Mouse (Mus musculus) midbrain, embryonic 10.5 days (tissue): ENCODE data around the gene Hist1h4m. TPM values are rescaled to one million over a fixed set of nuclear protein-coding genes. Genes with fewer than 3 reads are reported as not detected.
"Not testable (repeated sequence)": the region's sequence is repeated elsewhere in the genome, so short reads cannot be mapped to it uniquely, and the experiment has no call there.

Source experiments
- DNase-seq: peaks from one replicate; pipeline ENCODE4 v3.0.0-alpha.2; 2017; ENCODE audit warnings: low spot score
- H3K27ac ChIP-seq: fragments of 300-500 bp; sonication (generic); replicated peaks from 2 replicates; pipeline ENCODE4 v1.5.1; 2016; ENCODE audit warnings: mild to moderate bottlenecking
- H3K27me3 ChIP-seq: fragments of 300-500 bp; sonication (generic); 2 replicates; pipeline ENCODE4 v1.6.1; 2016; ENCODE audit warnings: low read depth, mild to moderate bottlenecking; ENCODE audit not compliant: poor library complexity, severe bottlenecking
- H3K36me3 ChIP-seq: fragments of 300-500 bp; sonication (generic); 2 replicates; pipeline ENCODE4 v1.6.1; 2016; ENCODE audit warnings: mild to moderate bottlenecking, moderate library complexity
- H3K4me1 ChIP-seq: fragments of 300-500 bp; sonication (generic); 2 replicates; pipeline ENCODE4 v1.6.1; 2016
- H3K4me3 ChIP-seq: fragments of 300-500 bp; sonication (generic); 2 replicates; pipeline ENCODE4 v1.5.1; 2016; ENCODE audit warnings: mild to moderate bottlenecking, moderate library complexity
- H3K9me3 ChIP-seq: fragments of 300-500 bp; sonication (generic); replicated peaks from 2 replicates; pipeline ENCODE4 v1.6.1; 2016; ENCODE audit warnings: mild to moderate bottlenecking
- WGBS: fragments of 180-500 bp; shearing (Covaris S2); methylation state at CpG from one replicate; pipeline ENCODE4 v1.1.7; 2016; 5-methylcytosine and 5-hydroxymethylcytosine counted together
- polyA plus RNA-seq: library from polyadenylated mRNA; unstranded; fragments of >200 nt; fragmentation: Nextera tagmentation; extraction: Ambion mirVana; gene quantifications from 2 replicates; pipeline ENCODE4 v1.2.1, GENCODE M21; 2016

The Hist1h4m gene
- polyA plus RNA-seq, 1 experiment from 2014 or later: not detected

DNA sequence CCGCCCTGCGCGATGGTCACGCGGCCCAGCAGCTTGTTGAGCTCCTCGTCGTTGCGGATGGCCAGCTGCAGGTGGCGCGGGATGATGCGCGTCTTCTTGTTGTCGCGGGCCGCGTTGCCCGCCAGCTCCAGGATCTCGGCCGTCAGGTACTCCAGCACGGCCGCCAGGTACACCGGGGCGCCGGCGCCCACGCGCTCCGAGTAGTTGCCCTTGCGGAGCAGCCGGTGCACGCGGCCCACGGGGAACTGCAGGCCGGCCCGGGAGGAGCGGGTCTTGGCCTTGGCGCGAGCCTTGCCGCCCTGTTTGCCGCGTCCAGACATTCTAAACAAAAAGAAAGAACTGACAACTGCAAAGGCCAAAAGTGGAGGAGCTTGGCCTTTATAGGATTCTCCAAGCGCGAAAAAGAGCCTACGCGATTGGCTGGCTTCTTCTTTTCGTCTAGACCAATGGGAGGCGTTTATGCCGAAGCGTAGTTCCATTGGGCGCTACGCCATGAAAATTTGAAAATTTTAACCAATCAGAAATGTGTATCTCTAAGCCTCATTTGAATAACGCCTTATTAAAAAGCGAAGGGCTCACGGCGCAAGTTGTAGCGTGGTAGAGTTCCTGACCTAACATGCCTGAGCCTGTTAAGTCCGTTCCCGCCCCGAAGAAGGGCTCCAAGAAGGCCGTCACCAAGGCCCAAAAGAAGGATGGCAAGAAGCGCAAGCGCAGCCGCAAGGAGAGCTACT is 24.5 kb upstream of the Hist1h4m start, which contains the start of the genes Hist1h2an and Hist1h2bp:
Hist1h2an (minus strand) TSS at position 320 of the 731 bp plus-strand sequence.
Hist1h2bp (plus strand) TSS at position 563 of the 731 bp plus-strand sequence.
- Histone ChIP-seq H3K4me1 (peaks cover 63% of the 10 kb centered on the region), H3K27ac (peak within 1 kb of the TSS; percentile 92), H3K4me3 (peak within 1 kb of the TSS; percentile 55)
- H3K9me3 ChIP-seq, H3K27me3 ChIP-seq, H3K36me3 ChIP-seq: not testable (repeated sequence)
- WGBS: 0% methylated on average over 42 of the region's 63 CpGs
- DNase-seq: peak; percentile 88

GRCm38 (mm10) chr13:21787760-21788593 is 23.6 kb upstream of the Hist1h4m start:
- peak overlapping the region; percentile 87 for H3K27ac ChIP-seq
- no peaks in the 10 kb centered on the region for H3K27me3 ChIP-seq
- peak; percentile 20 for DNase-seq
- WGBS: 11% methylated on average over 17 of the region's 21 CpGs
- peak overlapping the region; percentile 55 for H3K4me3 ChIP-seq
- no peaks in the 10 kb centered on the region for H3K36me3 ChIP-seq
- H3K9me3 ChIP-seq: no peaks in the 10 kb centered on the region
- peaks cover 56% of the 10 kb centered on the region for H3K4me1 ChIP-seq

DNA sequence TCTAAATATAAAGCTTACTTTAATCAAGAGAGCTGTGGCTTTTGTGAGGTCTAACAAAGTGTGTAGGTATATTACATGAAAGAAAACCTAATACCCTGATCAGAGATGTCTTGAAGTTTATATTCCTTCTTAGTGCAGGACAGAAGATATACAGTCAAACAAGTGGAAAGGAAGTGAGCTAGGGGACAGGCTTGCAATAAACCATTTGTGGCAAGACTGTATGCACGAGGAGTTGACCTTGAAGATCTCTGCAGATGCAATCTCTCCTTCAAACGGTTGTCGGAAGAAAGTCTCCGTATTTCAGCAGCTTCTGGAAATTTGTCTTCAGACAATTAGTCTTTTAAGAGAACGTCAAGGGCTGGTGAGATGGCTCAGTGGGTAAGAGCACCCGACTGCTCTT is 21.6 kb upstream of the Hist1h4m start:
- peak overlapping the region; percentile 87; the same call in 1 of the 2 replicates for H3K27ac ChIP-seq
- WGBS: 69% methylated on average over 6 of the region's 6 CpGs
- H3K27me3 ChIP-seq: no peaks in the 10 kb centered on the region
- no peak overlapping the region for H3K4me3 ChIP-seq
- H3K4me1 ChIP-seq: peaks cover 46% of the 10 kb centered on the region
- no peak for DNase-seq
- no peaks in the 10 kb centered on the region for H3K36me3 ChIP-seq
- no peaks in the 10 kb centered on the region for H3K9me3 ChIP-seq

- H3K9me3 ChIP-seq: no peaks in the 10 kb centered on the region
- no peaks in the 10 kb centered on the region for H3K36me3 ChIP-seq
- peaks cover 39% of the 10 kb centered on the region for H3K4me1 ChIP-seq
- peak; percentile 50 for DNase-seq
- H3K27me3 ChIP-seq: no peaks in the 10 kb centered on the region
- 7% methylated on average over 18 of the region's 18 CpGs for WGBS
- H3K4me3 ChIP-seq: peak overlapping the region; percentile 38
- H3K27ac ChIP-seq: peak overlapping the region; percentile 85
Measured at GRCm38 (mm10) chr13:21790601-21791283, 20.8 kb upstream of the Hist1h4m start.

GRCm38 (mm10) chr13:21795584-21795983 is 16.0 kb upstream of the Hist1h4m start:
- 89% methylated on average over 7 of the region's 7 CpGs for WGBS
- Histone ChIP-seq H3K27me3 (no peaks in the 10 kb centered on the region), H3K4me1 (peaks cover 9% of the 10 kb centered on the region), H3K4me3 (no peak overlapping the region), H3K36me3 (no peaks in the 10 kb centered on the region), H3K27ac (no peak overlapping the region), H3K9me3 (no peaks in the 10 kb centered on the region)
- no peak for DNase-seq

DNA sequence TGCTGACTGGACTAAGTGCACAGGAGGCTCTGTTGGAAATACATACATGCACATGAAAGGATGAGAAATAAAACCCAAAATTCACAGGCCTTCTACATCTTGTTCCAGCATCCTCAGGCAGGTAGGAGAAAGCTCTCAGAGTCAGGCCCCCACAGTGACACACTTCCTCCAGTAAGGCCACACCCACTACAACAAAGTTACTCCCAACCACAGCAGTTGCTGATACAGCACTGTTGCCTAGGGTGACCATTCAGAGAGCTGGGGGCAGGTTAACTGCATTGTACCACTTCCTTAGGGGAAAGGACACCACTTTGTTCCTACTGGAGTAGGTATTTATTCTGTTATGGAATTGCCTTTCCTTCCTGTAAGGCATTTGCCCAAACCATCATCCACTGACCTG is 14.4 kb upstream of the Hist1h4m start:
- H3K27me3 ChIP-seq, H3K36me3 ChIP-seq, H3K4me1 ChIP-seq, H3K27ac ChIP-seq, DNase-seq, H3K4me3 ChIP-seq, H3K9me3 ChIP-seq: not testable (repeated sequence)

DNA sequence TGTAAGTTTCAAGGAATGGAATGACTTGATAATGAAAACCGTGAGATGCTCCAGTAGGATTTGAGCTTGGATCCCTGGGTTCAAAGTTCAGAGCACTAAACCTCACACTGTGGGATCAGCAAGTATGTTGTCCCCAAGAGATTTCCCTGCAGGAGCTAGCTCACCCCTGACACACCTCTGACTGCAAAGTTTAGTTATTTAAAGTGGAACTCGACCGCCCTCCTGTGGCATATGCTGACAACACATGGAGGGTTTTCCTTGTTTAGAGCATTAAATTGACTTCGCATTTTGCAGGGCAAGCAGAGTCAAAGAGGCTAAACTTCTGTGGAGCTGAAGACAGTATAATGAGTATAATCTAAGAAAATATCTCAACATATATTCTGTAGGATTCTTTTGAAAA is 8.5 kb upstream of the Hist1h4m start:
- H3K36me3 ChIP-seq, H3K27ac ChIP-seq, H3K4me3 ChIP-seq, H3K9me3 ChIP-seq, H3K27me3 ChIP-seq, DNase-seq, H3K4me1 ChIP-seq: not testable (repeated sequence)
- WGBS: no CpG with 5 or more reads among the region's 4 CpGs

DNA sequence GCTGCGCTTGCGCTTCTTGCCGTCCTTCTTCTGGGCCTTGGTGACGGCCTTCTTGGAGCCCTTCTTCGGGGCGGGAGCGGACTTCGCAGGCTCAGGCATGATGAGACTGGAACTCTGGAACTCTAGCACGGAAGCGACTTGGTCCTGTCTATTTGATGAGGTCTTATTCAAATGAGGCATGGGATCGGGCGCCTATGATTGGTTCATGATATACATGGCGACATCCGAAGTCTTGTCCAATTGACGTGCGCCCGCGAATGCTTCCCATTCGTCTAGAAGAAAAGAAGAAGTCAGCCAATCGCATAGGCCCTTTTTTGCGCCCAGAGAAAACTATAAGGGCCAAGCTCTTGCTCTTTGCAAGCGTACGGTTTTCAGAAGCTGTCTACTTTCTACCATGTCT is 1.5 kb upstream of the Hist1h4m start, which contains the start of the genes Hist1h2bq and Hist1h2ao:
Hist1h2bq (minus strand) TSS at position 125 of the 400 bp plus-strand sequence.
Hist1h2ao (plus strand) TSS at position 393 of the 400 bp plus-strand sequence.
- H3K9me3 ChIP-seq, H3K4me3 ChIP-seq, H3K36me3 ChIP-seq, H3K4me1 ChIP-seq, H3K27ac ChIP-seq, DNase-seq, H3K27me3 ChIP-seq: not testable (repeated sequence)
- no CpG with 5 or more reads among the region's 23 CpGs for WGBS

DNA sequence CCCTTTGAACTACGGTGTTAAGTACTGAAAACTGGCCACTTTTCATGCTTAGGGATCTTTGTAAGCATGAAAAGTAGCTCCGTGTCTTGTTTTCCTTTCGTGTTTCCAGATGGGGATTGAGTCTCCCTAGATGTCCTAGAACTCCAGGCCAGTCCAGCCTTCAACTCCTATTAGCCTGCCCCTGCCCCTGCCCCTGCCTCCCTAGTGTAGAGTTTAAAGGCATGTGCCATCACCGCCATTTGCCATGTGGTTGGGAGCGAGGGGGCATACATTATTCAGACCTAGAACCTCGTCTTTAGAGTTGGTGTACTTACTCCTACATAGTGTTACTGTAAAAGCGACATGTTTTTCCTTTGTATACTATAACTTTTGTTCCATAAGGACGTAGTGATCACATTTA is 472 bp upstream of the Hist1h4m start:
- not testable (repeated sequence) for H3K4me3 ChIP-seq, H3K4me1 ChIP-seq, H3K27ac ChIP-seq, H3K27me3 ChIP-seq, H3K9me3 ChIP-seq, DNase-seq, H3K36me3 ChIP-seq
- no CpG with 5 or more reads among the region's 8 CpGs for WGBS

GRCm38 (mm10) chr13:21812092-21812491 is 546 bp downstream of the Hist1h4m start:
- H3K36me3 ChIP-seq, DNase-seq, H3K4me1 ChIP-seq, H3K27me3 ChIP-seq, H3K9me3 ChIP-seq: not testable (repeated sequence)
- Histone ChIP-seq H3K27ac (peak overlapping the region; percentile 71), H3K4me3 (peak overlapping the region; percentile 40)
- WGBS: under 1% methylated on average over 14 of the region's 14 CpGs

DNA sequence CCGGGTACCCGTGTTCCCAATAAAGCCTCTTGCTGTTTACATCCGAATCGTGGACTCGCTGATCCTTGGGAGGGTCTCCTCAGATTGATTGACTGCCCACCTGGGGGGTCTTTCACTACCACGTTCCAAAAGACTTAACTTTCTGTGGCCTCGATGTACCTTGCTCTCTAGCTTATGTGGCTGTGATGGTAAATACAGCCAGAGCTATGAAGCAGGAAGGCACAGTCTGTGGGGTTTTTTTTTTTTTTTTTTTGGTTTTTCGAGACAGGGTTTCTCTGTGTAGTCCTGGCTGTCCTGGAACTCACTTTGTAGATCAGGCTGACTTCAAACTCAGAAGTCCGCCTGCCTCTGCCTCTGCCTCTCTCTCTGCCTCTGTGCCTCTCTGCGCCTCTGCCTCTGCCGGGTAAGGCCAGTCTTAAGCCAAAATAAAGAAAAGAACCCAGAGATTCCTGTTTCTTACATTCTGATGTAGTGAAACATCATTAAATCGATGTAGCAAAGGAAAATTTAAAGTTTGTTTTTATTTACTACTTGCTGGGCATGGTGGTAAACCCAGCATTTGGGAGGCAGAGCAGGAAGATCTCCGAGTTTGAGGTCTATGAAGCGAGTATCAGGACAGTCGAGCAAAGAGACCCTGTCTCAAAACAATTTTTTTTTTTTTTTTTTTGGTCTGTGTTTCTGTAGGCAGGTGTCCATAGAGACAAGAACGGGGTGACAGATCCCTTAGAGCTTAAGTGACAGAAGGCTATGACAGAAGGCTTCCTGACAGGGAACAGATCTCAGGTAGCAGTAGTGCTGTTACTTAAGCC is 8.7 kb downstream of the Hist1h4m start:
- not testable (repeated sequence) for H3K27ac ChIP-seq, H3K27me3 ChIP-seq, H3K36me3 ChIP-seq, H3K9me3 ChIP-seq, H3K4me1 ChIP-seq, H3K4me3 ChIP-seq, DNase-seq
- WGBS: 76% methylated on average over 7 of the region's 16 CpGs

DNA sequence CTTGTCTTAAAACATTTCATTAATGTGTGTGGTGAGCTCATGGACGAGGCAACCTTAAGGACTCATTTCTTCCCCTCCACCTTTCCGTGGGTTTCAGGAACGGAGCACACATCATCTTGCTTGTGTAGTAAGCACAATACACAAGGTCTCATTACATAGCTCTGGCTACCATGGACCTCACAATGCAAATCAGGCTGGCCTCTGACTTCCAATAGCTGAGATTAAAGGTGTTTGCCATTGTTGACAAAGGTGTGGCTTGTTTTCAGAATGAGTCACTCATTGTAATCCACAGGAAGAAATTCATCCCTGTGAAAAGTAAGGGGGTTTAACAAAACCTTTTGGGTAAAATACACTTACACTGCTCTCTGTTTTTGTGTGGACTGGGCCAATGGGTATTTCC is 17.0 kb downstream of the Hist1h4m start:
- H3K4me3 ChIP-seq: no peak overlapping the region
- H3K9me3 ChIP-seq: no peaks in the 10 kb centered on the region
- 89% methylated on average over 3 of the region's 3 CpGs for WGBS
- H3K36me3 ChIP-seq: peaks cover 4% of the 10 kb centered on the region; the same call in 1 of the 2 replicates
- no peaks in the 10 kb centered on the region for H3K27me3 ChIP-seq
- H3K4me1 ChIP-seq: 0 out of 2 replicates have a peak, but pooled peaks cover 4% of the 10 kb centered on the region
- H3K27ac ChIP-seq: peak overlapping the region; percentile 49; the same call in 1 of the 2 replicates
- DNase-seq: no peak
